Mouse (Mus musculus) MEL (cell line): ENCODE measurements around the gene Enpp7.

ENCODE experiments used
- CTCF ChIP-seq, 3 experiments: IDR thresholded peaks in 2 of 3; conservative IDR thresholded peaks in 1 of 3; 2 replicates each; pipeline ENCODE4 v1.5.1; 2011 to 2012; ENCODE audit warnings: low read length in 3 of 3, low read depth in 2 of 3, mild to moderate bottlenecking in 2 of 3, improper control_type of control experiment in 1 of 3, inconsistent platforms in 1 of 3, mixed read lengths in 1 of 3, moderate library complexity in 1 of 3; ENCODE audit not compliant: control insufficient read depth in 1 of 3, insufficient read depth in 1 of 3, poor library complexity in 1 of 3, severe bottlenecking in 1 of 3
- EP300 ChIP-seq, 2 experiments: IDR thresholded peaks; 2 replicates each; pipeline ENCODE4 v1.6.1; 2011; ENCODE audit warnings: improper control_type of control experiment in 2 of 2, low read length in 2 of 2, low read depth in 1 of 2, mild to moderate bottlenecking in 1 of 2
- KAT2A ChIP-seq: conservative IDR thresholded peaks from 2 replicates; pipeline ENCODE4 v1.6.1; 2012; ENCODE audit warnings: low read depth, low read length, improper control_type of control experiment, inconsistent platforms
- MAFK ChIP-seq: IDR thresholded peaks from 2 replicates; pipeline ENCODE4 v1.6.1; 2011; ENCODE audit warnings: low read depth, mild to moderate bottlenecking, low read length, improper control_type of control experiment, borderline replicate concordance
- MAX ChIP-seq: IDR thresholded peaks from 2 replicates; pipeline ENCODE4 v1.6.1; 2011; ENCODE audit warnings: low read length, improper control_type of control experiment
- MEF2A ChIP-seq: IDR thresholded peaks from 2 replicates; pipeline ENCODE4 v1.6.1; 2014; ENCODE audit warnings: low read depth, mild to moderate bottlenecking, inconsistent platforms, low read length, improper control_type of control experiment; ENCODE audit not compliant: poor library complexity, insufficient replicate concordance, severe bottlenecking; ENCODE audit errors: extremely low read depth
- POLR2A ChIP-seq, 2 experiments: IDR thresholded peaks; 2 replicates each; pipeline ENCODE4 v1.6.1; 2011 to 2012; ENCODE audit warnings: low read length in 2 of 2, mild to moderate bottlenecking in 2 of 2, control low read depth in 1 of 2, improper control_type of control experiment in 1 of 2, low read depth in 1 of 2, moderate library complexity in 1 of 2; ENCODE audit not compliant: control insufficient read depth in 1 of 2, insufficient read depth in 1 of 2, poor library complexity in 1 of 2
- POLR2AphosphoS2 ChIP-seq: IDR thresholded peaks from 2 replicates; pipeline ENCODE4 v1.6.1; 2011; ENCODE audit warnings: low read length, improper control_type of control experiment
- RAD21 ChIP-seq: IDR thresholded peaks from 2 replicates; pipeline ENCODE4 v1.6.1; 2011; ENCODE audit warnings: mild to moderate bottlenecking, low read depth, low read length, improper control_type of control experiment
- SIN3A ChIP-seq: IDR thresholded peaks from 2 replicates; pipeline ENCODE4 v1.6.1; 2012; ENCODE audit warnings: low read length, improper control_type of control experiment, inconsistent platforms
- USF2 ChIP-seq, 2 experiments: IDR thresholded peaks; 2 replicates each; pipeline ENCODE4 v1.6.1; 2011 to 2012; ENCODE audit warnings: improper control_type of control experiment in 2 of 2, low read length in 2 of 2, borderline replicate concordance in 1 of 2, inconsistent platforms in 1 of 2, low read depth in 1 of 2, mild to moderate bottlenecking in 1 of 2; ENCODE audit not compliant: insufficient read depth in 1 of 2
- ZC3H11A ChIP-seq: IDR thresholded peaks from 2 replicates; pipeline ENCODE4 v1.6.1; 2012; ENCODE audit warnings: low read depth, mild to moderate bottlenecking, inconsistent platforms, low read length, improper control_type of control experiment
- ZNF384 ChIP-seq: IDR thresholded peaks from 2 replicates; pipeline ENCODE4 v1.6.1; 2012; ENCODE audit warnings: low read depth, mild to moderate bottlenecking, inconsistent platforms, low read length, improper control_type of control experiment

DNA sequence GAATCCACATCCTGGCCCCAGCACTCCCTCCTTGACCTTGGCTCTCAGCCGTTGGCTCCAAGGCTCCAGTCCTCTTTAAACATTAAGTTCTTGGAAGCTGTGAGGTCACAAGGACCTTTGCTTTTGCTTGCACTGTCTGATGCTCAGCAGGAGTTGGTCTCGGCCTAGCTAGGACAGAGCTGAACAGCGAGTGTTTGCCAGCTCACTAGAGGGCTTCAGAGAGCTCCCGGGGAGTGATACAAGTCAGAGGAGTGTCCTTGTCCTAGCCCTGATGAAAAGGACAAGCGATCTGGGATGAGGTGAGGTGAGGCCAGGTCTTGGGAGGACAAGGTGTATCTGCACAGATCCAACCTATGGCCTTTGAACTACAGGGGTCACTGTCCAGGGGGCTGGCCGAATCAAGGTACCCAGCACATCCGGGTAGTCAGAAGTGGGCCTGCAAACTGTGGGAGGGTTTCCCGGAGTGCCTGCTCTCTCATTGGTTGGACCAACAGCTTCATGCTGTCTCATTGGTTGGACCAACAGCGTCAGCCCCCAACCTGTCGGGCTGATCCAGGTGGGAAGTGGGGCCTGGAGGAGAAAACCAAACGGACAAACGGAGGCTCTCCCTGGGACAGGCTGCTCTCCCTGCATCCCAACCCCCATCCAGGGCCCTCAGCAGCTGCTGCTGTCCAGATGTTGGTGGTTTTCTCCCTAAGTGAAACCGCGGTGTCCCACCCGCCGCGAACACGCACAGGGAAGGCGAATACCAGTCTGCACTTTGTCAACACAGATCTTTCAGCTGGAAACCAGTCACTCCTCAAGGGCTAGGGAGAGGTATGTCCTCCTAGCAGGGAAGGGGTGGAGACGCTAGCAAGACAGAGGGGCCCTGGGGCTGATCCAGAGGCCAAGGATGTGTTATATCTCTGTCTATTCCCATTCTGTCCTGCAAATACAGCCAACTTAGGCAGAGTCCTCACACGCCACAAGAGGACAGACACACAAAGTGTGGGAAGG lies 19.8 kb downstream of the Enpp7 start:
- TF ChIP-seq CTCF (IDR thresholded peaks at IDR 0.05 in 2 of 3, conservative IDR thresholded peaks at IDR 0.05 in 1 of 3; ENCODE audit: control insufficient read depth in 1 of 3, insufficient read depth in 1 of 3, low read depth in 2 of 3, low read length in 3 of 3, poor library complexity in 1 of 3, severe bottlenecking in 1 of 3) (no peak), USF2 (IDR thresholded peaks at IDR 0.05; ENCODE audit: borderline replicate concordance in 1 of 2, insufficient read depth in 1 of 2, low read depth in 1 of 2, low read length in 2 of 2) (no peak), MAX (no peak), KAT2A (no peak), SIN3A (no peak), POLR2AphosphoS2 (no peak), ZC3H11A (no peak), RAD21 (no peak), MAFK (no peak), EP300 (IDR thresholded peaks at IDR 0.05; ENCODE audit: low read depth in 1 of 2, low read length in 2 of 2) (no peak), MEF2A (no peak), ZNF384 (no peak), POLR2A (IDR thresholded peaks at IDR 0.05; ENCODE audit: control insufficient read depth in 1 of 2, insufficient read depth in 1 of 2, low read depth in 1 of 2, low read length in 2 of 2, poor library complexity in 1 of 2) (no peak)
